Mouse (Mus musculus) splenic B cell, adult 2 months (primary cell): ENCODE measurements around the gene Pip4k2a.

ENCODE experiments used
- DNase-seq: peaks from one replicate; pipeline ENCODE4 v3.0.0-alpha.2; 2011; ENCODE audit warnings: low read depth, low spot score
- H3K27me3 ChIP-seq: 2 replicates; pipeline ENCODE4 v1.6.1; 2012; ENCODE audit warnings: mild to moderate bottlenecking, low read length, moderate library complexity, mixed read lengths; ENCODE audit not compliant: control insufficient read depth, poor library complexity, insufficient read depth, severe bottlenecking
- H3K36me3 ChIP-seq: 2 replicates; pipeline ENCODE4 v1.6.1; 2012; ENCODE audit warnings: mild to moderate bottlenecking, low read length, moderate library complexity, mixed read lengths; ENCODE audit not compliant: control insufficient read depth, poor library complexity, insufficient read depth, severe bottlenecking

The Pip4k2a gene

GRCm38 (mm10) chr2:18955022-18955421 is 42.9 kb downstream of the Pip4k2a start:
- no peaks in the 10 kb centered on the region for H3K27me3 ChIP-seq
- no peaks in the 10 kb centered on the region for H3K36me3 ChIP-seq
- no peak for DNase-seq

GRCm38 (mm10) chr2:18954422-18954821 is 43.5 kb downstream of the Pip4k2a start:
- Histone ChIP-seq H3K27me3 (no peaks in the 10 kb centered on the region), H3K36me3 (no peaks in the 10 kb centered on the region)
- DNase-seq = no peak

GRCm38 (mm10) chr2:18952102-18952673 is 45.7 kb downstream of the Pip4k2a start:
- H3K27me3 ChIP-seq = no peaks in the 10 kb centered on the region
- DNase-seq = peak; percentile 42
- no peaks in the 10 kb centered on the region for H3K36me3 ChIP-seq

- H3K36me3 ChIP-seq = no peaks in the 10 kb centered on the region
- no peak for DNase-seq
Measured at GRCm38 (mm10) chr2:18950758-18951157, 47.2 kb downstream of the Pip4k2a start.

GRCm38 (mm10) chr2:18948741-18949140 is 49.2 kb downstream of the Pip4k2a start:
- DNase-seq = no peak
- H3K27me3 ChIP-seq = no peaks in the 10 kb centered on the region
- no peaks in the 10 kb centered on the region for H3K36me3 ChIP-seq

More at GRCm38 (mm10) chr2:18950758-18951157, 47.2 kb downstream of the Pip4k2a start:
- H3K27me3 ChIP-seq = no peaks in the 10 kb centered on the region

GRCm38 (mm10) chr2:18947669-18948459 is 50.1 kb downstream of the Pip4k2a start:
- DNase-seq = no peak
- Histone ChIP-seq H3K27me3 (no peaks in the 10 kb centered on the region), H3K36me3 (no peaks in the 10 kb centered on the region)

GRCm38 (mm10) chr2:18945438-18945837 is 52.5 kb downstream of the Pip4k2a start:
- no peaks in the 10 kb centered on the region for H3K27me3 ChIP-seq
- DNase-seq = no peak
- H3K36me3 ChIP-seq = no peaks in the 10 kb centered on the region

- Histone ChIP-seq H3K36me3 (no peaks in the 10 kb centered on the region), H3K27me3 (no peaks in the 10 kb centered on the region)
- DNase-seq = no peak
Measured at GRCm38 (mm10) chr2:18943930-18944329, 54.0 kb downstream of the Pip4k2a start.

- DNase-seq = no peak
- no peaks in the 10 kb centered on the region for H3K36me3 ChIP-seq
Measured at GRCm38 (mm10) chr2:18943366-18943765, 54.6 kb downstream of the Pip4k2a start.

GRCm38 (mm10) chr2:18940693-18941270 is 57.1 kb downstream of the Pip4k2a start:
- Histone ChIP-seq H3K36me3 (no peaks in the 10 kb centered on the region), H3K27me3 (no peaks in the 10 kb centered on the region)
- no peak for DNase-seq

More at GRCm38 (mm10) chr2:18943366-18943765, 54.6 kb downstream of the Pip4k2a start:
- no peaks in the 10 kb centered on the region for H3K27me3 ChIP-seq

GRCm38 (mm10) chr2:18938923-18939329 is 59.0 kb downstream of the Pip4k2a start:
- no peaks in the 10 kb centered on the region for H3K36me3 ChIP-seq
- peak; percentile 50 for DNase-seq
- no peaks in the 10 kb centered on the region for H3K27me3 ChIP-seq

GRCm38 (mm10) chr2:18938232-18938631 is 59.7 kb downstream of the Pip4k2a start:
- no peaks in the 10 kb centered on the region for H3K36me3 ChIP-seq
- no peaks in the 10 kb centered on the region for H3K27me3 ChIP-seq
- DNase-seq = no peak

- Histone ChIP-seq H3K36me3 (no peaks in the 10 kb centered on the region), H3K27me3 (no peaks in the 10 kb centered on the region)
- DNase-seq = no peak
Measured at GRCm38 (mm10) chr2:18937611-18938010, 60.3 kb downstream of the Pip4k2a start.

GRCm38 (mm10) chr2:18936446-18936845 is 61.5 kb downstream of the Pip4k2a start:
- DNase-seq = no peak
- H3K36me3 ChIP-seq = no peaks in the 10 kb centered on the region
- H3K27me3 ChIP-seq = no peaks in the 10 kb centered on the region

GRCm38 (mm10) chr2:18935581-18936027 is 62.3 kb downstream of the Pip4k2a start:
- Histone ChIP-seq H3K36me3 (no peaks in the 10 kb centered on the region), H3K27me3 (no peaks in the 10 kb centered on the region)
- DNase-seq = peak; percentile 51
